Mouse (Mus musculus): ENCODE measurements around the gene Rnf126. TPM values are rescaled to one million over a fixed set of nuclear protein-coding genes. Genes with fewer than 3 reads are reported as not detected.

Rnf126 gene
- polyA plus RNA-seq, 1 experiment, result 38.4 TPM

DNA sequence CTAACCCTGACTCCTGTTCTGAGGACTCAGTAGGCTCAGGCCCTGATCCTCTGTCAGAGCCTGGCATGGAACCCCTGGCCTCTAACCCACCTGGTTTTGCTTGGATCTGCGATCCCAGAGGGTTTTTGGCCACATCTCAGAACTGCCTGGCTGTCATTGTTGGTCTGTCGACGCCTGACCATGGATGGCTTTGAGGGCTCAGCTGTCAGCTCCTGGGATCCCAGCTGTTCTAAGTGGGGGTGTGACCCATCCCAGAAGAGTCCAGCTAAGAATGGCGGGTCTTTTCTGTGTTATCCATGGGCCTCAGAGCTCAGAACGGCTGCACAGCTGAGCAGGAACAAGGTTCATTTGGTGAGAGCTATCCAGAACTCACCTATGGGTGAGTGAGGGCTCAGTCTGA lies 45.7 kb downstream of the Rnf126 start:
- Histone ChIP-seq H3K4me3 (ENCODE audit: insufficient read depth, low read length) (no peak overlapping the region), H3K27ac (ENCODE audit: insufficient read depth, low read length) (no peak overlapping the region), H3K4me1 (ENCODE audit: control insufficient read depth, insufficient read depth, low read length) (no peaks in the 10 kb centered on the region)
- TF ChIP-seq POLR2A (IDR thresholded peaks at IDR 0.05; ENCODE audit: low read depth, low read length) (no peak), CTCF (IDR thresholded peaks at IDR 0.05; ENCODE audit: borderline replicate concordance, insufficient read depth, low read length) (no peak)

DNA sequence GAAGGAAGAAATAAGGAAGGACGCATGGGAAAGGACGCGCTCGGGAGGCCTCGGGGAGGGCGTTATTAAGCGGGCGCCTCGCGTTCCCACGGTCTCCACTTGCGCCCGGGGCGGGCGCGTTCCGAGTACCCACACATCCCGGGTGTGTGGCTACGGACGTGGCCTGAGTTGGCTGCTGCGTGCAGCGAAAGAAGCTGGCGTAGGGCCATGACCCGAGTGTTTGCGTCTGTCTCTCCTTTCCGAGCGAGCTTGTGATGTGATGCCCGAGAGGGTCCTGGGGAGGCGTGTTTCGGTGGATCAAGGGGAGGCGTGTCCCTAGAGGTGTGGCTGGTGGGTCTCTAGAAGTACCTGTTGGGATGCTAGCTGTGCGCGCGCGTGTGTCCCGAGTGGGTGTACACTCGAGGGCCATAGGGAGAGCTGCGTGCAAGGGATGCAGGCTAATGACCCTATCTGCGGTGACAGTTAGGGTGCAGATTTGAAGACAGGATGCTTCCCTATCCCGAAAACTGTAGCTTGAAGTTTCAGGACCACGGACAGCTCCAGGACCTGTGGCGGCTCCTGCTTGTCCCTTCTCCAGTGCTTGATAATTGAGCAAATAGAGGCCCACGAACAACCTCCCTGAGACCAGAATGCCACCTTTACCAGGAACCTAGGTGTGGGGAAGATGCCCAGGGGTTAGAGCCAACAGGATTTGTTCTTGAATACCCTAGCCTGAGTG lies 49.0 kb downstream of the Rnf126 start:
- TF ChIP-seq CTCF (IDR thresholded peaks at IDR 0.05; ENCODE audit: borderline replicate concordance, insufficient read depth, low read length) (no peak), POLR2A (IDR thresholded peaks at IDR 0.05; ENCODE audit: low read depth, low read length) (no peak)
- H3K4me1 ChIP-seq (ENCODE audit: control insufficient read depth, insufficient read depth, low read length), result no peaks in the 10 kb centered on the region
- no peak overlapping the region for H3K4me3 ChIP-seq (ENCODE audit: insufficient read depth, low read length)
- H3K27ac ChIP-seq (ENCODE audit: insufficient read depth, low read length), result no peak overlapping the region

DNA sequence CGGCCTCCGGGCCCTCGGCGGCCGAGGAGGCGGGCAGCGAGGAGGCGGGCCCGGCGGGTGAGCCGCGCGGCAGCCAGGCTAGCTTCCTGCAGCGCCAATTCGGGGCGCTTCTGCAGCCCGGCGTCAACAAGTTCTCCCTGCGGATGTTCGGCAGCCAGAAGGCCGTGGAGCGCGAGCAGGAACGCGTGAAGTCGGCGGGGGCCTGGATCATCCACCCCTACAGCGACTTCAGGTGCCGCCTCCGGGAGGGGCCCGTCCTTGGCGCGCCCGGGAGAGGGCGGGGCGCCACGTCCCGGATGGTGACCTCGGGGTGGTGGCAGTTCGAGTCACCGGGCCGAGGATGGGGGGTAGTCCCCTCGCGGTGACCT lies 49.8 kb downstream of the Rnf126 start:
- TF ChIP-seq POLR2A (IDR thresholded peaks at IDR 0.05; ENCODE audit: low read depth, low read length) (no peak), CTCF (IDR thresholded peaks at IDR 0.05; ENCODE audit: borderline replicate concordance, insufficient read depth, low read length) (no peak)
- Histone ChIP-seq H3K4me3 (ENCODE audit: insufficient read depth, low read length) (peak overlapping the region; percentile 40), H3K4me1 (ENCODE audit: control insufficient read depth, insufficient read depth, low read length) (no peaks in the 10 kb centered on the region)

GRCm38 (mm10) chr10:79716254-79716987 lies 50.3 kb downstream of the Rnf126 start, which contains the start of gene Hcn2:
TSS of gene Hcn2 (plus strand) at chr10:79716634.
- peak within 1 kb of the TSS; percentile 40 for H3K4me3 ChIP-seq (ENCODE audit: insufficient read depth, low read length)
- no peak within 1 kb of the TSS for H3K27ac ChIP-seq (ENCODE audit: insufficient read depth, low read length)
- H3K4me1 ChIP-seq (ENCODE audit: control insufficient read depth, insufficient read depth, low read length), result no peaks in the 10 kb centered on the region
- no peak for TF ChIP-seq CTCF (IDR thresholded peaks at IDR 0.05; ENCODE audit: borderline replicate concordance, insufficient read depth, low read length)
- no peak for TF ChIP-seq POLR2A (IDR thresholded peaks at IDR 0.05; ENCODE audit: low read depth, low read length)

More for the DNA sequence above, 49.8 kb downstream of the Rnf126 start:
- H3K27ac ChIP-seq (ENCODE audit: insufficient read depth, low read length), result no peak overlapping the region

- H3K27ac ChIP-seq (ENCODE audit: insufficient read depth, low read length), result no peak overlapping the region
- H3K4me1 ChIP-seq (ENCODE audit: control insufficient read depth, insufficient read depth, low read length), result no peaks in the 10 kb centered on the region
- no peak for TF ChIP-seq CTCF (IDR thresholded peaks at IDR 0.05; ENCODE audit: borderline replicate concordance, insufficient read depth, low read length)
- H3K4me3 ChIP-seq (ENCODE audit: insufficient read depth, low read length), result no peak overlapping the region
Observed at GRCm38 (mm10) chr10:79714996-79715395, 51.8 kb downstream of the Rnf126 start.

DNA sequence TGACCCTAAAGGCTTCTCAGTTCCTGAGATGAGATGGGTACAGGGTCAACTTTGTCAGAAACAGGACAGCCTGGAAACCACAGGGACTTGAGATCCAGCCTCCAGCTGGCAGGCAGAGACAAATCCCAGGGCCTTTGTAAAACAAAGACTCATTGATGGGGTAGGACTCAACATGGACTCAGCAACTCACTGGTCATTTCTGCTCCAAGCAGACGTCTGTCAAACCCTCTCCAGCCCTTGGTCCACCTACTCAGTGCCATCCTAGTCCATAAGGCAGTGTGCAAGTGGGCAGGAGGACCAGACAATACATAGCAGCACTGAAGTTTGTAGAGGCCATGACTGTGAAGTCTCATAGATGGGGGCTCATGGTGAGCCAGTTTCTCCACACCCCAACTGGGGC lies 53.6 kb downstream of the Rnf126 start:
- no peak for TF ChIP-seq CTCF (IDR thresholded peaks at IDR 0.05; ENCODE audit: borderline replicate concordance, insufficient read depth, low read length)
- TF ChIP-seq POLR2A (IDR thresholded peaks at IDR 0.05; ENCODE audit: low read depth, low read length), result peak; percentile 41
- Histone ChIP-seq H3K27ac (ENCODE audit: insufficient read depth, low read length) (no peak overlapping the region), H3K4me3 (ENCODE audit: insufficient read depth, low read length) (no peak overlapping the region), H3K4me1 (ENCODE audit: control insufficient read depth, insufficient read depth, low read length) (no peaks in the 10 kb centered on the region)

DNA sequence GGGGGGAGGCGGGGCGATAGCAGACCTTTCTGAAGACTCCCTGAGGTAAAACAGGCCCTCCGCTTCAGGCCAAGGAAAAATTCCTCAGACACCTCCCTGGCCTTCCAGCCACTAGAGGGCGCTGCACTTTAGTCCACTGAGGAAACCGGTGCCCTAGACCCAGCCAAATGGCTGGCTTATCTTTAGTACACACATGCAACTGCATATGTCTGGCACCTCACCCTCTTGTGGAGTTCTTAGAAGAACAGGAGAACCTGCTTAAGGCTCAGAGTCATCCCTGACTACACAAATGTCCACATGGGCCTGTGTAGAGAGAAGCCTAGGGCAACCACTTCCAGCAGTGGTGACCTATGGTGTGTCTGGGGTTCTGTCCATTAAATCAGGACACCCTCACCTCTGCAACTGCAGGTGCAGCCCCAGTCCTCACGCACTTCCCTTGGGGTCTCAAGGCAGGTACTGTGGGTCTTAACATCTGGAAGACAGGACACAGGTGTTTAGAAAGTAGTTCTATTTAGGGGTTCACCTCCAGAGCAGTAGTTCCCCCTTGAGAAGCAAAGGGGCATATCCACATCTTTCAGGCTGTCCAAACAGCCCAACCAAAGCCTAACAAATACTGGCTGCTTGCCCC lies 54.1 kb downstream of the Rnf126 start:
- Histone ChIP-seq H3K27ac (ENCODE audit: insufficient read depth, low read length) (no peak overlapping the region), H3K4me1 (ENCODE audit: control insufficient read depth, insufficient read depth, low read length) (no peaks in the 10 kb centered on the region), H3K4me3 (ENCODE audit: insufficient read depth, low read length) (no peak overlapping the region)
- TF ChIP-seq POLR2A (IDR thresholded peaks at IDR 0.05; ENCODE audit: low read depth, low read length), result no peak
- peak; percentile 51; the same call in 1 of the 2 replicates for TF ChIP-seq CTCF (IDR thresholded peaks at IDR 0.05; ENCODE audit: borderline replicate concordance, insufficient read depth, low read length)

DNA sequence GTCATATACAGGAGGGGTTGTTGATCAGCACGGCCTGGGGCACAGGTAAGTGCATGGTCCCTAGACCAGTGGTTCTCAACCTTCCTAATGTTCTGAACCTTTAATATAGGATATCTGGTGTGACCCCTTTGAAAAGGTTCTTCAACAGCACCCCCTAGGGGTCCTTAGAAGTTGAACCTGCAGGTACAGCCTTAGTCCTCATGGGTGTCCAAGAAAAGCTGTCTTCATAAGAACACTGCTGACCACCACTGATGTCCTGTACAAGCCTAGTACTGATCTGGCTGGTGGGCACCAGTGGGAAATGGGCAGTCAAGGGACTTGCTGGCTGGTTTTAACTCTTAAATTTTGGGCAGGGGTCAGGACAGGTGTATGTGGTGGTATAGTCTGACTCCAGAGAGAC lies 54.7 kb downstream of the Rnf126 start:
- no peak overlapping the region for H3K27ac ChIP-seq (ENCODE audit: insufficient read depth, low read length)
- peaks cover 3% of the 10 kb centered on the region; the same call in 1 of the 2 replicates for H3K4me1 ChIP-seq (ENCODE audit: control insufficient read depth, insufficient read depth, low read length)
- no peak for TF ChIP-seq CTCF (IDR thresholded peaks at IDR 0.05; ENCODE audit: borderline replicate concordance, insufficient read depth, low read length)
- no peak for TF ChIP-seq POLR2A (IDR thresholded peaks at IDR 0.05; ENCODE audit: low read depth, low read length)
- H3K4me3 ChIP-seq (ENCODE audit: insufficient read depth, low read length), result no peak overlapping the region

- no peak overlapping the region for H3K4me3 ChIP-seq (ENCODE audit: insufficient read depth, low read length)
- no peak overlapping the region for H3K27ac ChIP-seq (ENCODE audit: insufficient read depth, low read length)
- TF ChIP-seq POLR2A (IDR thresholded peaks at IDR 0.05; ENCODE audit: low read depth, low read length) (no peak), CTCF (IDR thresholded peaks at IDR 0.05; ENCODE audit: borderline replicate concordance, insufficient read depth, low read length) (no peak)
- peaks cover 11% of the 10 kb centered on the region for H3K4me1 ChIP-seq (ENCODE audit: control insufficient read depth, insufficient read depth, low read length)
Observed at GRCm38 (mm10) chr10:79709307-79709706, 57.4 kb downstream of the Rnf126 start.

- no peak overlapping the region for H3K4me3 ChIP-seq (ENCODE audit: insufficient read depth, low read length)
- no peak for TF ChIP-seq POLR2A (IDR thresholded peaks at IDR 0.05; ENCODE audit: low read depth, low read length)
- TF ChIP-seq CTCF (IDR thresholded peaks at IDR 0.05; ENCODE audit: borderline replicate concordance, insufficient read depth, low read length), result no peak
- peaks cover 11% of the 10 kb centered on the region for H3K4me1 ChIP-seq (ENCODE audit: control insufficient read depth, insufficient read depth, low read length)
- H3K27ac ChIP-seq (ENCODE audit: insufficient read depth, low read length), result no peak overlapping the region
Observed at GRCm38 (mm10) chr10:79708668-79709067, 58.1 kb downstream of the Rnf126 start.

Other genes starting within 250 kb of the Rnf126 start
- 23.5 and 39.4 TPM in 2 replicates for gene Plpp2, start 233.2 kb downstream of the Rnf126 start, polyA plus RNA-seq (2011; ENCODE audit: insufficient read length, low read depth, missing spikeins)
- gene Mier2, start 211.8 kb downstream of the Rnf126 start, polyA plus RNA-seq (2011; ENCODE audit: insufficient read length, low read depth, missing spikeins), result 24.7 and 33.6 TPM in 2 replicates
- not detected in 2 replicates for gene Theg, start 179.6 kb downstream of the Rnf126 start, polyA plus RNA-seq (2011; ENCODE audit: insufficient read length, low read depth, missing spikeins)
- gene C2cd4c, start 152.9 kb downstream of the Rnf126 start, polyA plus RNA-seq (2011; ENCODE audit: insufficient read length, low read depth, missing spikeins), result 0.19 TPM in 1 of 2 replicates, not detected in the other
- gene Shc2, start 129.0 kb downstream of the Rnf126 start, polyA plus RNA-seq (2011; ENCODE audit: insufficient read length, low read depth, missing spikeins), result 15.0 and 18.7 TPM in 2 replicates
- not detected in 2 replicates for gene Odf3l2, start 121.2 kb downstream of the Rnf126 start, polyA plus RNA-seq (2011; ENCODE audit: insufficient read length, low read depth, missing spikeins)
- not detected in 2 replicates for gene Madcam1, start 102.4 kb downstream of the Rnf126 start, polyA plus RNA-seq (2011; ENCODE audit: insufficient read length, low read depth, missing spikeins)
- 15.5 and 16.0 TPM in 2 replicates for gene Tpgs1, start 97.6 kb downstream of the Rnf126 start, polyA plus RNA-seq (2011; ENCODE audit: insufficient read length, low read depth, missing spikeins)
- gene Cdc34, start 84.8 kb downstream of the Rnf126 start, polyA plus RNA-seq (2011; ENCODE audit: insufficient read length, low read depth, missing spikeins), result 117 and 149 TPM in 2 replicates
- gene Gzmm, start 77.9 kb downstream of the Rnf126 start, polyA plus RNA-seq (2011; ENCODE audit: insufficient read length, low read depth, missing spikeins), result 0.65 TPM in 1 of 2 replicates, not detected in the other
- gene Bsg, start 62.5 kb downstream of the Rnf126 start, polyA plus RNA-seq (2011; ENCODE audit: insufficient read length, low read depth, missing spikeins), result 766 and 774 TPM in 2 replicates
- gene Hcn2, start 50.3 kb downstream of the Rnf126 start, polyA plus RNA-seq (2011; ENCODE audit: insufficient read length, low read depth, missing spikeins), result 0.91 and 1.9 TPM in 2 replicates
- 14.9 TPM in 2 replicates for gene Polrmt, start 20.4 kb downstream of the Rnf126 start, polyA plus RNA-seq (2011; ENCODE audit: insufficient read length, low read depth, missing spikeins)
- 0.23 TPM in 1 of 2 replicates, not detected in the other for gene Fgf22, start 11.9 kb downstream of the Rnf126 start, polyA plus RNA-seq (2011; ENCODE audit: insufficient read length, low read depth, missing spikeins)
- gene Fstl3, start 10.3 kb upstream of the Rnf126 start, polyA plus RNA-seq (2011; ENCODE audit: insufficient read length, low read depth, missing spikeins), result 21.9 and 42.7 TPM in 2 replicates
- not detected in 2 replicates for gene Prss57, start 24.0 kb upstream of the Rnf126 start, polyA plus RNA-seq (2011; ENCODE audit: insufficient read length, low read depth, missing spikeins)
- gene Palm, start 26.6 kb upstream of the Rnf126 start, polyA plus RNA-seq (2011; ENCODE audit: insufficient read length, low read depth, missing spikeins), result 45.2 and 54.0 TPM in 2 replicates
- gene Misp, start 54.0 kb upstream of the Rnf126 start, polyA plus RNA-seq (2011; ENCODE audit: insufficient read length, low read depth, missing spikeins), result not detected in 2 replicates
- 351 and 422 TPM in 2 replicates for gene Ptbp1, start 87.5 kb upstream of the Rnf126 start, polyA plus RNA-seq (2011; ENCODE audit: insufficient read length, low read depth, missing spikeins)
- not detected in 2 replicates for gene Prtn3, start 107.5 kb upstream of the Rnf126 start, polyA plus RNA-seq (2011; ENCODE audit: insufficient read length, low read depth, missing spikeins)
- gene Plppr3, start 107.7 kb upstream of the Rnf126 start, polyA plus RNA-seq (2011; ENCODE audit: insufficient read length, low read depth, missing spikeins), result 3.1 and 4.9 TPM in 2 replicates
- gene Elane, start 119.3 kb upstream of the Rnf126 start, polyA plus RNA-seq (2011; ENCODE audit: insufficient read length, low read depth, missing spikeins), result not detected in 2 replicates
- not detected in 2 replicates for gene Cfd, start 123.9 kb upstream of the Rnf126 start, polyA plus RNA-seq (2011; ENCODE audit: insufficient read length, low read depth, missing spikeins)
- gene Med16, start 142.0 kb upstream of the Rnf126 start, polyA plus RNA-seq (2011; ENCODE audit: insufficient read length, low read depth, missing spikeins), result 15.2 and 16.1 TPM in 2 replicates
- not detected in 2 replicates for gene Gm26602, start 143.9 kb upstream of the Rnf126 start, polyA plus RNA-seq (2011; ENCODE audit: insufficient read length, low read depth, missing spikeins)
- 0.44 TPM in 1 of 2 replicates, not detected in the other for gene Kiss1r, start 150.0 kb upstream of the Rnf126 start, polyA plus RNA-seq (2011; ENCODE audit: insufficient read length, low read depth, missing spikeins)
- 66.3 and 86.3 TPM in 2 replicates for gene R3hdm4, start 154.3 kb upstream of the Rnf126 start, polyA plus RNA-seq (2011; ENCODE audit: insufficient read length, low read depth, missing spikeins)
- gene Arid3a, start 160.1 kb upstream of the Rnf126 start, polyA plus RNA-seq (2011; ENCODE audit: insufficient read length, low read depth, missing spikeins), result 5.2 and 6.0 TPM in 2 replicates
- gene Wdr18, start 193.2 kb upstream of the Rnf126 start, polyA plus RNA-seq (2011; ENCODE audit: insufficient read length, low read depth, missing spikeins), result 29.2 and 29.3 TPM in 2 replicates
- gene Grin3b, start 203.8 kb upstream of the Rnf126 start, polyA plus RNA-seq (2011; ENCODE audit: insufficient read length, low read depth, missing spikeins), result 0.15 and 0.16 TPM in 2 replicates
- 73.4 and 78.1 TPM in 2 replicates for gene Tmem259, start 217.4 kb upstream of the Rnf126 start, polyA plus RNA-seq (2011; ENCODE audit: insufficient read length, low read depth, missing spikeins)
- 642 and 721 TPM in 2 replicates for gene Cnn2, start 221.6 kb upstream of the Rnf126 start, polyA plus RNA-seq (2011; ENCODE audit: insufficient read length, low read depth, missing spikeins)
- gene Abca7, start 229.5 kb upstream of the Rnf126 start, polyA plus RNA-seq (2011; ENCODE audit: insufficient read length, low read depth, missing spikeins), result 3.5 and 4.0 TPM in 2 replicates
- 1.7 and 3.1 TPM in 2 replicates for gene Arhgap45, start 249.7 kb upstream of the Rnf126 start, polyA plus RNA-seq (2011; ENCODE audit: insufficient read length, low read depth, missing spikeins)

All from embryonic fibroblast, embryonic 13.5 days (primary cell).